Mouse (Mus musculus) cortical plate, adult 2 months (tissue): ENCODE results near the gene Cct5.

ENCODE experiments used
- CTCF ChIP-seq: fragments of 200-500 bp; IDR thresholded peaks from 2 replicates; pipeline ENCODE4 v1.5.1; 2011; ENCODE audit warnings: mild to moderate bottlenecking, control low read depth, low read length; ENCODE audit not compliant: insufficient read depth; ENCODE audit errors: extremely low read depth
- POLR2A ChIP-seq: fragments of 200-500 bp; IDR thresholded peaks from 2 replicates; pipeline ENCODE4 v1.6.1; 2011; ENCODE audit warnings: mild to moderate bottlenecking, low read length, control low read depth; ENCODE audit not compliant: insufficient read depth; ENCODE audit errors: extremely low read depth

GRCm38 (mm10) chr15:31546291-31546690 is 55.3 kb downstream of the Cct5 start:
- TF ChIP-seq CTCF (no peak), POLR2A (no peak)
